Mouse (Mus musculus) MEL (cell line): ENCODE data around the gene Arhgef17. TPM values are rescaled to one million over a fixed set of nuclear protein-coding genes. Genes with fewer than 3 reads are reported as not detected.

ENCODE experiments used
- DNase-seq: peaks from one replicate; pipeline ENCODE4 v3.0.0; 2011; ENCODE audit warnings: low read depth, low spot score
- H3K27ac ChIP-seq: 2 replicates; pipeline ENCODE4 v1.5.1; 2012; ENCODE audit warnings: low read depth, mild to moderate bottlenecking, control low read depth, low read length, moderate library complexity; ENCODE audit not compliant: control insufficient read depth
- H3K27me3 ChIP-seq, 2 experiments: fragments of 150-350 bp in 1 of 2; sonication (generic) in 1 of 2; 2 replicates each; pipeline ENCODE4 v1.6.1; 2012; ENCODE audit warnings: low read length in 2 of 2, mild to moderate bottlenecking in 2 of 2, improper control_type of control experiment in 1 of 2, moderate library complexity in 1 of 2; ENCODE audit not compliant: insufficient read depth in 2 of 2, control insufficient read depth in 1 of 2
- H3K36me3 ChIP-seq, 2 experiments: 2 replicates each; pipeline ENCODE4 v1.6.1; 2012 to 2014; ENCODE audit warnings: low read length in 2 of 2, improper control_type of control experiment in 1 of 2, inconsistent platforms in 1 of 2, mild to moderate bottlenecking in 1 of 2; ENCODE audit not compliant: insufficient read depth in 2 of 2, control insufficient read depth in 1 of 2
- H3K4me1 ChIP-seq, 2 experiments: fragments of 150-350 bp in 1 of 2; sonication (generic) in 1 of 2; 2 replicates each; pipeline ENCODE4 v1.6.1; 2012; ENCODE audit warnings: low read length in 2 of 2, improper control_type of control experiment in 1 of 2, mild to moderate bottlenecking in 1 of 2; ENCODE audit not compliant: insufficient read depth in 2 of 2, control insufficient read depth in 1 of 2
- H3K4me3 ChIP-seq, 2 experiments: fragments of 150-350 bp in 1 of 2; sonication (generic) in 1 of 2; 2 replicates each; pipeline ENCODE4 v1.5.1; 2012; ENCODE audit warnings: low read depth in 2 of 2, low read length in 2 of 2, mild to moderate bottlenecking in 2 of 2, moderate library complexity in 2 of 2, control low read depth in 1 of 2, improper control_type of control experiment in 1 of 2; ENCODE audit not compliant: control insufficient read depth in 1 of 2, insufficient read depth in 1 of 2
- H3K79me2 ChIP-seq: 2 replicates; pipeline ENCODE4 v1.6.1; 2012; ENCODE audit warnings: mild to moderate bottlenecking, low read length, moderate library complexity; ENCODE audit not compliant: control insufficient read depth, poor library complexity, insufficient read depth
- H3K9ac ChIP-seq: 2 replicates; pipeline ENCODE4 v1.6.1; 2012; ENCODE audit warnings: low read depth, mild to moderate bottlenecking, control low read depth, low read length, moderate library complexity; ENCODE audit not compliant: control insufficient read depth, poor library complexity, severe bottlenecking
- H3K9me3 ChIP-seq: fragments of 150-350 bp; sonication (generic); replicated peaks from 2 replicates; pipeline ENCODE4 v1.6.1; 2012; ENCODE audit warnings: mild to moderate bottlenecking, low read length, improper control_type of control experiment, moderate library complexity; ENCODE audit not compliant: insufficient read depth
- CHD2 ChIP-seq: IDR thresholded peaks from 2 replicates; pipeline ENCODE4 v1.6.1; 2011; ENCODE audit warnings: low read length, improper control_type of control experiment
- ELF1 ChIP-seq: IDR thresholded peaks from 2 replicates; pipeline ENCODE4 v1.6.1; 2014; ENCODE audit warnings: low read depth, mild to moderate bottlenecking, inconsistent platforms, low read length, improper control_type of control experiment, moderate library complexity
- ETS1 ChIP-seq: IDR thresholded peaks from 2 replicates; pipeline ENCODE4 v1.6.1; 2012; ENCODE audit warnings: low read depth, mild to moderate bottlenecking, inconsistent platforms, low read length, improper control_type of control experiment, moderate library complexity
- GABPA ChIP-seq: IDR thresholded peaks from 2 replicates; pipeline ENCODE4 v1.6.1; 2012; ENCODE audit warnings: low read depth, mild to moderate bottlenecking, inconsistent platforms, low read length, improper control_type of control experiment, moderate library complexity
- GATA1 ChIP-seq: IDR thresholded peaks from 2 replicates; pipeline ENCODE4 v1.6.1; 2011; ENCODE audit warnings: low read depth, low read length, improper control_type of control experiment
- HCFC1 ChIP-seq: IDR thresholded peaks from 2 replicates; pipeline ENCODE4 v1.6.1; 2012; ENCODE audit warnings: low read depth, mild to moderate bottlenecking, inconsistent platforms, low read length, improper control_type of control experiment, moderate library complexity
- JUND ChIP-seq: IDR thresholded peaks from 2 replicates; pipeline ENCODE4 v1.6.1; 2011; ENCODE audit warnings: low read depth, mild to moderate bottlenecking, improper control_type of control experiment, low read length
- KAT2A ChIP-seq: conservative IDR thresholded peaks from 2 replicates; pipeline ENCODE4 v1.6.1; 2012; ENCODE audit warnings: low read depth, low read length, improper control_type of control experiment, inconsistent platforms
- MAFK ChIP-seq: IDR thresholded peaks from 2 replicates; pipeline ENCODE4 v1.6.1; 2011; ENCODE audit warnings: low read depth, mild to moderate bottlenecking, low read length, improper control_type of control experiment, borderline replicate concordance
- MAZ ChIP-seq: IDR thresholded peaks from 2 replicates; pipeline ENCODE4 v1.6.1; 2012; ENCODE audit warnings: low read depth, mild to moderate bottlenecking, inconsistent platforms, low read length, improper control_type of control experiment
- MEF2A ChIP-seq: IDR thresholded peaks from 2 replicates; pipeline ENCODE4 v1.6.1; 2014; ENCODE audit warnings: low read depth, mild to moderate bottlenecking, inconsistent platforms, low read length, improper control_type of control experiment; ENCODE audit not compliant: poor library complexity, insufficient replicate concordance, severe bottlenecking; ENCODE audit errors: extremely low read depth
- MYB ChIP-seq: IDR thresholded peaks from 2 replicates; pipeline ENCODE4 v1.6.1; 2011; ENCODE audit warnings: mild to moderate bottlenecking, low read depth, low read length, improper control_type of control experiment
- MYC ChIP-seq: IDR thresholded peaks from 2 replicates; pipeline ENCODE4 v1.6.1; 2011; ENCODE audit warnings: low read depth, mild to moderate bottlenecking, low read length, improper control_type of control experiment, moderate library complexity
- NRF1 ChIP-seq: IDR thresholded peaks from 2 replicates; pipeline ENCODE4 v1.6.1; 2014; ENCODE audit warnings: low read depth, mild to moderate bottlenecking, inconsistent platforms, low read length, improper control_type of control experiment, moderate library complexity; ENCODE audit not compliant: poor library complexity, insufficient read depth, severe bottlenecking
- POLR2A ChIP-seq, 2 experiments: IDR thresholded peaks; 2 replicates each; pipeline ENCODE4 v1.6.1; 2011 to 2012; ENCODE audit warnings: low read length in 2 of 2, mild to moderate bottlenecking in 2 of 2, control low read depth in 1 of 2, improper control_type of control experiment in 1 of 2, low read depth in 1 of 2, moderate library complexity in 1 of 2; ENCODE audit not compliant: control insufficient read depth in 1 of 2, insufficient read depth in 1 of 2, poor library complexity in 1 of 2
- POLR2AphosphoS2 ChIP-seq: IDR thresholded peaks from 2 replicates; pipeline ENCODE4 v1.6.1; 2011; ENCODE audit warnings: low read length, improper control_type of control experiment
- POLR2AphosphoS5 ChIP-seq: IDR thresholded peaks from 2 replicates; pipeline ENCODE4 v1.6.1; 2012; ENCODE audit warnings: low read depth, borderline replicate concordance, mild to moderate bottlenecking, inconsistent platforms, low read length, moderate library complexity, mixed read lengths
- TBP ChIP-seq: IDR thresholded peaks from 2 replicates; pipeline ENCODE4 v1.8.0; 2011; ENCODE audit warnings: low read depth, low read length, improper control_type of control experiment
- TCF12 ChIP-seq: IDR thresholded peaks from 2 replicates; pipeline ENCODE4 v1.6.1; 2014; ENCODE audit warnings: low read depth, mild to moderate bottlenecking, inconsistent platforms, low read length, improper control_type of control experiment, moderate library complexity
- UBTF ChIP-seq: IDR thresholded peaks from 2 replicates; pipeline ENCODE4 v1.6.1; 2012; ENCODE audit warnings: low read depth, mild to moderate bottlenecking, inconsistent platforms, low read length, improper control_type of control experiment, moderate library complexity, borderline replicate concordance; ENCODE audit not compliant: insufficient read depth
- USF2 ChIP-seq, 2 experiments: IDR thresholded peaks; 2 replicates each; pipeline ENCODE4 v1.6.1; 2011 to 2012; ENCODE audit warnings: improper control_type of control experiment in 2 of 2, low read length in 2 of 2, borderline replicate concordance in 1 of 2, inconsistent platforms in 1 of 2, low read depth in 1 of 2, mild to moderate bottlenecking in 1 of 2; ENCODE audit not compliant: insufficient read depth in 1 of 2
- ZC3H11A ChIP-seq: IDR thresholded peaks from 2 replicates; pipeline ENCODE4 v1.6.1; 2012; ENCODE audit warnings: low read depth, mild to moderate bottlenecking, inconsistent platforms, low read length, improper control_type of control experiment
- ZMIZ1 ChIP-seq: IDR thresholded peaks from 2 replicates; pipeline ENCODE4 v1.6.1; 2012; ENCODE audit warnings: low read depth, mild to moderate bottlenecking, inconsistent platforms, low read length, improper control_type of control experiment, moderate library complexity
- polyA plus RNA-seq, 2 experiments: library from polyadenylated mRNA; stranded (reverse) in 1 of 2; unstranded in 1 of 2; fragments of >175 nt in 1 of 2; fragments of >200 nt in 1 of 2; gene quantifications; 2 replicates each; pipeline versions ENCODE4 v1.2.1 to v1.2.4; 2012; ENCODE audit warnings: low replicate concordance in 2 of 2, low read depth in 1 of 2; ENCODE audit not compliant: insufficient read length in 2 of 2, insufficient read depth in 1 of 2, missing spikeins in 1 of 2
- total RNA-seq: library from RNA; depleted of rRNA; stranded (reverse); fragments of 300-350 nt; gene quantifications from 2 replicates; pipeline ENCODE4 v1.2.3, GENCODE M21; 2012

Arhgef17 gene
- total and polyA plus RNA-seq, 3 experiments: under 0.01 TPM; not detected in 2

DNA sequence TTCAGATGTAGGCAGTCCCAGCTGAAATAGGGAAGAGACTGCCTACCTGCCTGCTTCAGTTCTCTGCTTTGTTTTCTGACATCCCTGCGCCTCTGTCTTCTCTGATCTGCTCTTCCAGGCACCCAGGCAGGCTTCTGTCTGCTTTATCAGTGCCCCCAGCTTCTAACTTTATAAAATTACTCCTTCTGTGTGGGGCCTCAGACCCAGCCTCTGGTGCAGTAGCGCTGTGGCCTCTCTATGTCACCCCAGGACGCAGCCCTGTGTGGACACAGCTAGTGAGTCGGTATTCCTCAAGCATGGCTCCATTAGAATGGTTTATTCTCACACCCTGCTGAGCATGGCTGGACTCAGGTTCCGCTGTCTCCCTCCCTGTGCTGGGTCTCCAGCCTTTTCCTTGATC is 18.1 kb upstream of the Arhgef17 start:
- no peak for DNase-seq
- Histone ChIP-seq H3K9ac (no peak overlapping the region; the same call in 1 of the 2 replicates), H3K4me3 (no peak overlapping the region; a peak in 1 of 4 replicates), H3K27me3 (peaks cover 1 to 7% of the 10 kb centered on the region in 2 experiments; a peak in 3 of 4 replicates), H3K9me3 (no peaks in the 10 kb centered on the region), H3K4me1 (0 out of 4 replicates have a peak, but pooled peaks cover 0 to 6% of the 10 kb centered on the region in 2 experiments), H3K79me2 (no peaks in the 10 kb centered on the region), H3K27ac (no peak overlapping the region), H3K36me3 (no peaks in the 10 kb centered on the region)
- no peak for TF ChIP-seq ZMIZ1
- no peak for TF ChIP-seq KAT2A
- no peak for TF ChIP-seq TBP
- TF ChIP-seq ETS1: no peak
- TF ChIP-seq JUND: no peak
- TF ChIP-seq MAFK: no peak
- TF ChIP-seq GATA1: no peak
- no peak for TF ChIP-seq POLR2A (IDR thresholded peaks at IDR 0.05; ENCODE audit: control insufficient read depth in 1 of 2, insufficient read depth in 1 of 2, low read depth in 1 of 2, low read length in 2 of 2, poor library complexity in 1 of 2)

DNA sequence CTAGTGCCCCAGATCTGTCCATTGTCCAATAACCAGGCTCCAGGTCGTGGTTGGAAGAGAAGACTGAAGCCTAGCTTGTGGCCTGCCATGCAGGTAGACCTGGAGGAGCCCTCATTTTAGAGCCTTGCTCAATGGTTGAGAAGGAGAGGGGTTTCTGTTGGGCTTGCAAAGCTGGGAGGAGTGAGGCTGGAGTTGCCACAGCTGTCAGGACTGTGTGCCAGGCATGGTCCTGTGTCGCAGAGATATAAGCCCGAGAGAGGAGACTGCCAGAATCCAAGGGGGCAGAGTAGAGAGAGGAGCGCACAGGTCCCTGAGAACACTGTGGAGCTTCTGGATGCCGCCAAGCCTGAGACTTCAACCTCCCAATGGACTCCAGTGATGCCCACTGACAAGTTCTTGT is 12.8 kb upstream of the Arhgef17 start:
- Histone ChIP-seq H3K79me2 (no peaks in the 10 kb centered on the region), H3K27me3 (peaks cover 1 to 2% of the 10 kb centered on the region in 2 experiments; a peak in 2 of 4 replicates)

DNA sequence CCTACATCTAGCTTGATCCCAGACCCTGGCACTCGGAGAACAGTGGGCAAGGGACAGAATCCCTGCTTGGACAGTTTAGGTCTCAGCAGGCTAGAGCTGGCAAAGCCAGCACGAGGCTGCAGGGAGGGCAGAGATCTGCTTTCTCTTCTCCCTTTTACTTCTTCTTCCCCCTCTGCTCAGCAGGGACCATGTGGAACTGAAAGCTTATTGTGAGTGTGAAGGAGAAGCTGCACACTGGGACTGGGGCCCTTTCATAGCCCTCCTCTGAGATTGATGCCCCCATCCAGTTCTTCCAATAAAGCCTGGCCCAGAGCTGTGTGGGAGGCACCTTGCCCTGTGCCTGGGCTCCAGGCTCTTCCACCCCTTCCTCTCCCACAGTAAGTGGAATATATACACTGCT is 12.4 kb upstream of the Arhgef17 start:
- no peaks in the 10 kb centered on the region for H3K36me3 ChIP-seq
- no peak for TF ChIP-seq TCF12
- no peak for DNase-seq
- no peaks in the 10 kb centered on the region for H3K9me3 ChIP-seq
- H3K4me1 ChIP-seq: no peaks in the 10 kb centered on the region
- H3K27ac ChIP-seq: no peak overlapping the region
- no peak overlapping the region for H3K4me3 ChIP-seq
- no peak overlapping the region for H3K9ac ChIP-seq
- peaks cover 1 to 2% of the 10 kb centered on the region in 2 experiments; a peak in 2 of 4 replicates for H3K27me3 ChIP-seq
- no peaks in the 10 kb centered on the region for H3K79me2 ChIP-seq

More for the DNA sequence above, 12.8 kb upstream of the Arhgef17 start:
- DNase-seq: no peak
- H3K9ac ChIP-seq: no peak overlapping the region
- no peak overlapping the region for H3K4me3 ChIP-seq
- H3K27ac ChIP-seq: no peak overlapping the region
- H3K9me3 ChIP-seq: no peaks in the 10 kb centered on the region
- H3K36me3 ChIP-seq: no peaks in the 10 kb centered on the region
- no peaks in the 10 kb centered on the region for H3K4me1 ChIP-seq
- no peak for TF ChIP-seq NRF1
- no peak for TF ChIP-seq MEF2A
- TF ChIP-seq MAZ: no peak
- TF ChIP-seq GATA1: no peak
- TF ChIP-seq MYB: no peak
- TF ChIP-seq UBTF: no peak
- no peak for TF ChIP-seq ELF1
- TF ChIP-seq JUND: no peak
- TF ChIP-seq POLR2AphosphoS5: no peak
- TF ChIP-seq MYC: no peak
- TF ChIP-seq ZMIZ1: no peak
- no peak for TF ChIP-seq CHD2
- no peak for TF ChIP-seq POLR2A (IDR thresholded peaks at IDR 0.05; ENCODE audit: control insufficient read depth in 1 of 2, insufficient read depth in 1 of 2, low read depth in 1 of 2, low read length in 2 of 2, poor library complexity in 1 of 2)
- no peak for TF ChIP-seq ZC3H11A
- no peak for TF ChIP-seq TCF12
- no peak for TF ChIP-seq HCFC1
- no peak for TF ChIP-seq USF2 (IDR thresholded peaks at IDR 0.05; ENCODE audit: borderline replicate concordance in 1 of 2, insufficient read depth in 1 of 2, low read depth in 1 of 2, low read length in 2 of 2)
- TF ChIP-seq GABPA: no peak
- no peak for TF ChIP-seq POLR2AphosphoS2
